Mouse (Mus musculus): ENCODE results near the gene Speer4b.
A peak's percentile ranks its signal among the peaks of the same experiment; 100 is the strongest.
"Not testable (repeated sequence)": the region's sequence is repeated elsewhere in the genome, so short reads cannot be mapped to it uniquely, and the experiment has no call there.

Gene Speer4b

DNA sequence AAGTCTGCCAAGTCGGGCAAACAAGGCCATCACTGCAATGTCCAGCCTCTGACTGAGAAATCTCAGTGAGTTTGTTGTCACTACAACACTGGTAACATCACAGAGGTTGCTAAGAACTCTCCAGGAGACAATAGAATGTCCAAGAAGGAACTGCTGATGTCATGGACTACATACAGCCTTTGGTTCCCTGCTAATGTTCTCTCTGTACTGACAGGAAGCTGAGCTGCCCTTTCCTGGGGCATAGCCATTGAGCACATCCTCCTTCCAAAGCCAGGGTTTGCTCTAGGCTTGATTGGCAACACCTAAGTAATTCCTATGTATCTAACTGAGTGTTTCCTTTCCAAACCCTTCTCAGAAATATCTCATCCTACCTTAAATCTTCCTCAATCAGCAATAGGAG, at the start of gene Speer4b:
TSS of gene Speer4b (minus strand) at position 101 of the 400 bp plus-strand sequence.
- DNase-seq (ENCODE audit: low spot score): not testable (repeated sequence)

DNA sequence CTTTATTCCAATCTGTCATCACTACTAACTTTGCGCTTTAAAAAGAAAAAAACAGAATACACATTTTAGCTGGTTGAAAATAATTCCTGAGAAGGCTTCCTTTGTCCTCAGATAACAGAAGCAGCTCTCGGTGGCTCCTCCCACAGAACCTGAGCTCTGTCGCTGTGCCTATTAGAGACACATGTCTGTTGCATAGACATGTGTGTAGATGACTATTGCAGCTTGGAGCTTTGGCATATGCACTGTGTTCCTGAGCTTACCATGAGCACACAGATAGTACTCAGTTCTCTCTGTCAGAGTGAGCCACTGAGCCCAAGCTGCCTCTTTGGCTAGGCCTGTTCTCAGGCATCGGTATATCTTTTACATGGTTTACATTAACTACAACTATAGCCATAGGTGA, 48.1 kb upstream of the Speer4b start:
- no peak for DNase-seq (ENCODE audit: low spot score)

DNA sequence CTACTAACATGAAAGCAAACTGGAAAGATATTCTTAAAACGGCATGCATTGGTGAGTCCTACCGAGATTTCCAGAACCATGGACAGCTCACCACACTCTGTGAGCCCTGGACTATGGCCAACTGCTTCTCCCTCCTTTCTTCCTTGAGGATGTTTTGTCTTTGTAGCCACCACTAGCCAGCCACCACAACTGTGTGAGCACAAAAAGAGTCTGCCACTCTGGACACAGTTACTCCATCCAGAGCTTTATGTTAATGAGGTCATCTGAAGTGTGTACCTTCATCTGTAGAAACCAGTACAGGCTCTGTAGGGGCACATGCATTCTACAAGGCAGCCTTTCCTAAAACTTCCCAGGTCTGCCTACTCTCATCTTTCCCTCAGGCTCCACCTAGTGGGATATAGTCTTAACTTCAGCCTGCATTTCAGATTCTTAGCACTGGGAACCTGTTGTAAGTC, 43.6 kb upstream of the Speer4b start:
- DNase-seq (ENCODE audit: low spot score): peak; percentile 81

DNA sequence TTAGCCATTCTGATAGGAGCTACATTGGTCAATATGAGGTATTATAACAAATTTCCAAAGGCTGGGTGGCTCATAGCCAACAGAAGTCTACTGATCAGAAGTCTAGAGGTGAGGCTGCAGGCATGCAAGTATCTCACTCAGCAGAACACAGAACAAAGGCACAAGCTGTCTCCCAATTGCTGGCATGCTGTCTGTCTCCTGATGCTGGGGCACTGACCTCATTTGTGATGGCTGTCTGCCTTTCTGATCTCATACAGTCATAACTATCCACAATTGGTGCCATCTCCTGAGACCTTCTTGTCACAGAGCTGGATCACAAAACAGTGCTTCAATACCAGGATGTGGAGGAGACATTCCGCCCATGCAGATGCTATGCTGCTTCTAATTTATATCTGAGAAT, 25.7 kb upstream of the Speer4b start:
- no peak for DNase-seq (ENCODE audit: low spot score)

DNA sequence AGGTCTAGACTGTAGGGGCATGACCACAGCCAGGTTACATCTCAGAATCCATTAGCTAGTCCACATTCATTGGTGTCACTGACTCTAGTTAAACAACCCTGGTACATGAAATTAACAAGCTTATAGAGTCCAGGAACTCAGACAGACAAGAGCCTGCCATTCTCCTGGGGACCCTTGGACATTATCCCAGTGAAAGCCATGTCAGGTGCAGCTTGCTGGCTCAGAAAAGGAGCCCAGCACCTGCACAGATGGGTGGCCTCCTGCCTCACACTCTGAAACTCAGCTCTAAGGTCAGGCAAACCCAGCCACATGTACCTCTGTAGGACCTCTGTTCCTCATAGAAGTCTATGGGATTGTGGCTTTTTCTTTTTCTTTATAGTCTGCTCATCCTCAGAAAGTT, 17.5 kb upstream of the Speer4b start:
- no peak for DNase-seq (ENCODE audit: low spot score)

DNA sequence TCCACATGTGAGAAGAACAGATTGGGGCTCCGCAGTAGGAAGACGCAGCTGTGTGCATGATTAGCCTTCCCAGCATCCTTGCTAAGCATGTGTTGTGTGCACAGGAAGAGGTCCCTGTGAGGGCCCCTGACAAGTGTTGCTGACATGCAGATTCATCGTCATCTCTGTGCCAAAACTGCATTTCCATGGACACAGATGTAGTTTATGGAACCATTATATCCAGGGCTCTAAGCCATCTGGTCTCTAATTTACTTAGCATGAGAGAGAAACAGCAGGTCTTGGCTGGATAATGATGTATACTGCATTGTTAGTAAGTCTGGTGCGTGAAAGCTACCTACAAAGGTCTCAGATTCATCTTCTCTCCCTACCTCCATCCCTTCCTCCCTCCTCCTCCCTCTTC, 10.3 kb downstream of the Speer4b start:
- DNase-seq (ENCODE audit: low spot score): no peak

DNA sequence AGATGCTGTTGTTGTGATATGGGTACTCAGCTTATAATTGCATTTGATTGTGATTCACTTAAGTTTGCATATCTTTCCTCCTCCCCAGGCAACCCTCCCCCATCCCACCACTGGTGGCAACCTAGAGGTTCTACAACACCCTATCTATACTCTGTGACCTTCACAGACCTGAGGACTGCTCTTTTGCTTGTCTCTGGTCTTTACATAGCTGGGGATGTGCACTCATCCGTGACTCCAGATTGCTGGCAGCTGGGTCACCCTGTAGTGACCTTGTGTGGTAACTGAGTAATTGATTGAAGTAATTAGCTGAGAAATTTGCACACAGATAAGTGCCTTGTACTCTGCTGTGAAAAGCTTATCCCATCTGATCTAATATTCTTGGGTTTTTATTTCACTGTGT, 15.1 kb downstream of the Speer4b start:
- no peak for DNase-seq (ENCODE audit: low spot score)

DNA sequence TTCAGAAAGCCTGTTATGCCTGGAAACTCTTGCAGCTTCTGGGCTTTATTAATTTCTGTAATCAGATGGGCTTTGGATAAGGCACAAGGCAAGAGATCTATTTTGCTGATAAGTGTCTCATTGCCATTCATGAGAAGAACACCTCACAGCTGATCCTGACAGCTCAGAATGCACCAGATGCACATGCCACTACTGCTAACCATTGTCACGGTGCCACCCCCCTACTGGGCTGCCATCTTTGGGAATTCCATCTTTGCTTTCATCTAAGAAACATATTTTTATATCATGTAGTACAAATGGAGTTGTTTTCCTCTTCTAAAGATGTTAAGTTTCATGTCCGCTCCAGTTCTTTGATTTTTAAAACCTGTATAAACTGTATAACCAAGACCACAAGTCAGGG, 19.5 kb downstream of the Speer4b start:
- no peak for DNase-seq (ENCODE audit: low spot score)

DNA sequence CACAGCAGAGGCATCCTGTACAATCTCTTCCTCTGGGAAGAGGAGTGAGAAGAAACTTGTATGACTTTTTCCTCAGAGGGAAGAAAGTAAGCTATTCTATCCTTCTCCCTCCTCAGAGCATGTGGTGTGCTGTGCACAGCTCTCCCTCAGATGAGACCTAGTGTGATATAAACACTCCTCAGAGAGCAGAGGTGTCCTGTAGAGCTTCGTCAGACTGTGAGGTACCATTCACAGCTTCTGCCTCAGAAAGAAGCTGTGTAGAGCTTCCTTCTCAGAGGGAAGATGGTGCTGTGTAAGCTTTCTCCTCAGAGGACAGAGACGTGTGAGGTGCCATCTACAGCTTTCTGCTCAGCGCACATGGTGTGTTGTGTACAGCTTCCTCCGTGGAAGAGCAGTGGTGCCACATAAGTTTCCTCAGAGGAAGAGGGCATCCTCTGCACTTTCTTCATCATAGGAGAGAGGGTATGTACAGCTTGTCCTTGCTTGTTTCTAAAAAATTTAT, 26.2 kb downstream of the Speer4b start:
- no peak for DNase-seq (ENCODE audit: low spot score)

DNA sequence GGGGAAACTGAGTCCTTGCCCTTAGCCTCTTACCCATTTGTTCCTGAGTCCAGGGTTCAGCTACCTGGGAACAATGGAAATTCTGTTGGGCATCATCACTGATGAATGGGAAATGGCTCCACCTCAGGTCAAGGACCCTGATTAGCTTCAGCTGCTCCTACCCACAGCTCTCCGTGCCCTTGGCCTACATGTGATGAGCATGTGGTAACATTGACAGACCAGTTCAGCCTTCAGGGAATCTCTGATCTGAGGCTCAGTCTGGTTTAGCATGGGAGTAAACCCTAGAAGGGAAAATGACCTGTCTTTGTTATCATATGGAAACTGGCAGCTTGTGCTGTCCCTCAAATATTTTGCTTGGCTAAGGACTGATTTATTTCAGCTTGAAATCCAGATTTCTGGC, 43.6 kb downstream of the Speer4b start:
- DNase-seq (ENCODE audit: low spot score): no peak

DNA sequence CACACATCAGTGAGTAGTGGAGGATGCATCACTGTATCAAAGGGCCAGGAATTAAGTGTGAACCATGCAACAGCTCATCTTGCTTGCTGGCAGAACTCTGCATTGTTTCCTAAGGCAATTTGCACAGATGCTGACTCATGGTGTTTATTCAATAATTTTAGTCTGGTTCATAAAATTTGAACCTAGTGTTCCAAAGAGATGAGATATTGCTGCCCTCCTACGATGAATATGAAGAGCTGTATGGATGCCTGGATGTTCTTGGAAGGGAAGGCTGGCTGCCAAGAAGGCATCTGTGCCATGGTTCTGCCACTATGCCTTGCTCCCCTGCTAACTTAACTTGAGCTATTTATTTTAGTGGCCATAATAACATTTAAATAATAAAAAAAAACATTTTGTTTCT, 44.3 kb downstream of the Speer4b start:
- DNase-seq (ENCODE audit: low spot score): no peak

DNA sequence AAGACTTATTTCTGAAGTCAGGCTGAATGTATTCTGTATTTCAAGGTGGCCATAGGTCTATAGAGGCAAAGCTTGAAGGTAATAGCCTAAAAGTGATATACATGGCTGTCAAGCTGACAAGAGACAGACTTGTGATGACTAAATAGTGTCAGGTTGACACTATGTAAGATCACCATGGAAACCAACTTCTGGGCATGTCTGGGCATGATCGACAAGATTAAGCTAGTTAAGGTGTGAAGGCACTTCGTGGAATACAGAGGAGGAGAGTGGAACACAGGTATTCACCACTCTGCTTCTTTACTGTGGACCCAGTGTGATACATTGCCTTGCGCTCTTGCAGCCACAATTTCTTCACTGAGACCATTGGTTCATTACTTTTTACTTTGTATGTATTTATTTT, 46.9 kb downstream of the Speer4b start:
- no peak for DNase-seq (ENCODE audit: low spot score)

DNA sequence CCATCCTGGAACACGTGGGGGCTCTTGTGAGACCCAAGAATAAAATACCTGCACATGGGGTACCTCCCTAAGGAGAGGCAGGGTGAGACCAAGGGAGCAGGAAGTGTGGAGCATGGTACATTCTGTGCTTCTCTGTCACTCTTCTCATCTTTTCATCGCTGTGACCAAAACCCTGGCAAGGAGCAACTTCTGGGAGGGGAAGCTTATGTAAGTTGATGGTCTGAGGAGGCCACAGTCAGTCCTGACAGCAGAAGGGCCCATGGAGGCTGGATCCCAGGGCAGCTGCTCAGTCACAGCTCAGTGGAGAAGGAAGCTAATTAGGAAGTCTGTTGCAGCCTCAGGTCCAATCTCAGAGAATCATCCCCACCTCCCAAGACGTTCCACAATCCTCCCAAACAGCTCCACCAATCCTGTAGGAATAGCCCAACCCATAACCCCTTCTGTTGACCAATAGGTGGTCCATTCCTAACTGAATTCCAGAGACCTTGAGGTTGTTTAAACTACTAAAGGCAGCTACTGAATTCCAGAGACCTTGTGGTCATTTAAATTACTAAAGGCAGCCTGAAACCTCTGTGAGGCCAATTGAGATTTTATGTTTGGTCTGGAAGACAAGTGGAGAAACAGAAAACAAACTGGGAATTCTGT, 47.9 kb downstream of the Speer4b start:
- DNase-seq (ENCODE audit: low spot score): no peak
